20 mouse cellular contexts compared by ENCODE assay signal in genomic region chr1:187250741-187251262, GRCm38 (mm10). TPM values are rescaled to one million over a fixed set of nuclear protein-coding genes. Genes with fewer than 3 reads are reported as not detected.
DNase-seq lines count a peak whose midpoint lies in the region; ATAC-seq and TF ChIP-seq lines count a peak whose summit lies in the region.
"Had no signal": no experiment of that assay in that cellular context is flagged by ENCODE, and none has a peak within 500 bp of the region (broad histone marks: within the 10 kb centered on the region; RNA-seq: fewer than 3 reads in every experiment).

No protein-coding gene starts in this region.

- no peak overlapping the region for H3K4me2 ChIP-seq in hindbrain, embryonic 15.5 days
- no peak overlapping the region for H3K4me2 ChIP-seq in hindbrain, embryonic 14.5 days (replicated peaks)
- no peak overlapping the region for H3K4me2 ChIP-seq in liver, embryonic 11.5 days
- no peak overlapping the region for H3K4me2 ChIP-seq in liver, embryonic 12.5 days
- H3K4me2 ChIP-seq: hindbrain, embryonic 13.5 days; stomach, embryonic 15.5 days had no signal

- no peak for DNase-seq in hindbrain, embryonic 14.5 days (ENCODE audit: low spot score)
- no peak for DNase-seq in liver, embryonic 11.5 days (ENCODE audit: low spot score)
- DNase-seq in ES-E14 (ENCODE audit: low read depth, low spot score) (peak; percentile 6), ZHBTc4 (ENCODE audit: low read depth, low spot score) (peak; percentile 56)
- DNase-seq in spleen, postnatal 4 days (ENCODE audit: low spot score in 2 of 2), result no peak
- DNase-seq: adrenal gland, adult 2 months; cerebellum, postnatal 10 days; kidney, adult 2 months; kidney, postnatal 25 days; left cerebral cortex, postnatal 4 days; liver, postnatal 0 days; lung, postnatal 4 days; spleen, adult 18-20 months; thymus, postnatal 14 days had no signal

- in situ Hi-C loops in ES-E14 (cut with MboI; ENCODE audit: low sequenced_read_pairs in 2 of 2, unreplicated experiment in 2 of 2), result no loop called here

- no peaks in the 10 kb centered on the region for H3K36me3 ChIP-seq in hindbrain, embryonic 15.5 days
- no peaks in the 10 kb centered on the region for H3K36me3 ChIP-seq in hindbrain, embryonic 14.5 days (replicated peaks; ENCODE audit: control insufficient read depth, insufficient read depth)
- H3K36me3 ChIP-seq in liver, embryonic 11.5 days (ENCODE audit: control insufficient read depth, insufficient read depth, low read length), result no peaks in the 10 kb centered on the region
- no peaks in the 10 kb centered on the region for H3K36me3 ChIP-seq in liver, embryonic 12.5 days
- H3K36me3 ChIP-seq in ES-E14 (ENCODE audit: control insufficient read depth, insufficient read depth, low read length, poor library complexity, severe bottlenecking), result no peaks in the 10 kb centered on the region
- H3K36me3 ChIP-seq: hindbrain, embryonic 13.5 days; stomach, embryonic 15.5 days had no signal

- 100% methylated on average over 1 of the region's 1 CpGs for WGBS in hindbrain, embryonic 15.5 days
- 87% methylated on average over 1 of the region's 1 CpGs for WGBS in hindbrain, embryonic 14.5 days
- 76% methylated on average over 1 of the region's 1 CpGs for WGBS in liver, embryonic 11.5 days
- 59% methylated on average over 1 of the region's 1 CpGs for WGBS in liver, embryonic 12.5 days (ENCODE audit: insufficient replicate concordance)

- H3K4me3 ChIP-seq in hindbrain, embryonic 15.5 days, result no peak overlapping the region
- no peak overlapping the region for H3K4me3 ChIP-seq in hindbrain, embryonic 14.5 days (replicated peaks; ENCODE audit: low read length)
- H3K4me3 ChIP-seq in liver, embryonic 11.5 days (ENCODE audit: low read depth, low read length), result no peak overlapping the region
- no peak overlapping the region for H3K4me3 ChIP-seq in liver, embryonic 12.5 days
- H3K4me3 ChIP-seq in ES-E14 (ENCODE audit: insufficient read depth in 1 of 2, low read depth in 1 of 2, low read length in 2 of 2, poor library complexity in 1 of 2, severe bottlenecking in 1 of 2), result no peak overlapping the region
- H3K4me3 ChIP-seq: hindbrain, embryonic 13.5 days; stomach, embryonic 15.5 days had no signal

- no peaks in the 10 kb centered on the region for H3K4me1 ChIP-seq in hindbrain, embryonic 15.5 days (replicated peaks)
- no peaks in the 10 kb centered on the region for H3K4me1 ChIP-seq in hindbrain, embryonic 14.5 days (replicated peaks; ENCODE audit: control insufficient read depth, insufficient read depth, low read length)
- no peaks in the 10 kb centered on the region for H3K4me1 ChIP-seq in liver, embryonic 11.5 days (replicated peaks; ENCODE audit: control insufficient read depth, insufficient read depth, low read length)
- H3K4me1 ChIP-seq in liver, embryonic 12.5 days, result no peaks in the 10 kb centered on the region
- no peaks in the 10 kb centered on the region for H3K4me1 ChIP-seq in ES-E14 (ENCODE audit: control insufficient read depth in 2 of 2, insufficient read depth in 2 of 2, low read length in 2 of 2, poor library complexity in 1 of 2)
- H3K4me1 ChIP-seq: hindbrain, embryonic 13.5 days; stomach, embryonic 15.5 days had no signal

- peak; percentile 45; the same call in 1 of the 2 replicates for ATAC-seq in hindbrain, embryonic 15.5 days (ENCODE audit: low FRiP score, low read depth)
- no peak for ATAC-seq in hindbrain, embryonic 14.5 days (ENCODE audit: low FRiP score)
- peak; percentile 23; the same call in 1 of the 2 replicates for ATAC-seq in liver, embryonic 11.5 days (replicated peaks; ENCODE audit: low FRiP score)
- no peak for ATAC-seq in liver, embryonic 12.5 days
- ATAC-seq: liver, postnatal 0 days; midbrain, embryonic 16.5 days had no signal

- no peaks in the 10 kb centered on the region for H3K27me3 ChIP-seq in hindbrain, embryonic 15.5 days
- H3K27me3 ChIP-seq in hindbrain, embryonic 14.5 days (ENCODE audit: control insufficient read depth, insufficient read depth, low read length), result no peaks in the 10 kb centered on the region
- no peaks in the 10 kb centered on the region for H3K27me3 ChIP-seq in liver, embryonic 11.5 days (replicated peaks; ENCODE audit: control insufficient read depth, insufficient read depth, low read length)
- H3K27me3 ChIP-seq in liver, embryonic 12.5 days (replicated peaks), result no peaks in the 10 kb centered on the region
- H3K27me3 ChIP-seq: hindbrain, embryonic 13.5 days; stomach, embryonic 15.5 days had no signal

- H3K9me3 ChIP-seq in hindbrain, embryonic 15.5 days, result no peaks in the 10 kb centered on the region
- no peaks in the 10 kb centered on the region for H3K9me3 ChIP-seq in hindbrain, embryonic 14.5 days (ENCODE audit: control insufficient read depth, low read length)
- H3K9me3 ChIP-seq in liver, embryonic 11.5 days (ENCODE audit: control insufficient read depth, low read length), result no peaks in the 10 kb centered on the region
- no peaks in the 10 kb centered on the region for H3K9me3 ChIP-seq in liver, embryonic 12.5 days (replicated peaks)
- no peaks in the 10 kb centered on the region for H3K9me3 ChIP-seq in ES-E14 (ENCODE audit: control insufficient read depth, insufficient read depth, low read depth, low read length)
- H3K9me3 ChIP-seq: hindbrain, embryonic 13.5 days; stomach, embryonic 15.5 days had no signal

- H3K27ac ChIP-seq in hindbrain, embryonic 15.5 days (replicated peaks), result no peak overlapping the region
- H3K27ac ChIP-seq in hindbrain, embryonic 14.5 days, result no peak overlapping the region
- no peak overlapping the region for H3K27ac ChIP-seq in liver, embryonic 11.5 days (ENCODE audit: low read depth, low read length)
- H3K27ac ChIP-seq in liver, embryonic 12.5 days, result no peak overlapping the region
- no peak overlapping the region for H3K27ac ChIP-seq in ES-E14 (ENCODE audit: insufficient read depth, low read depth, low read length, poor library complexity, severe bottlenecking)
- H3K27ac ChIP-seq: hindbrain, embryonic 13.5 days; stomach, embryonic 15.5 days had no signal

- H3K9ac ChIP-seq in hindbrain, embryonic 15.5 days, result no peak overlapping the region
- no peak overlapping the region for H3K9ac ChIP-seq in hindbrain, embryonic 14.5 days
- no peak overlapping the region for H3K9ac ChIP-seq in liver, embryonic 11.5 days (ENCODE audit: low read depth, low read length)
- H3K9ac ChIP-seq in liver, embryonic 12.5 days, result no peak overlapping the region
- H3K9ac ChIP-seq in ES-E14 (ENCODE audit: insufficient read depth, low read depth, low read length, poor library complexity, severe bottlenecking), result no peak overlapping the region
- H3K9ac ChIP-seq: hindbrain, embryonic 13.5 days; liver, postnatal 0 days; stomach, embryonic 15.5 days had no signal

TF ChIP-seq in ES-E14, 5 proteins besides CTCF, POLR2A, EP300 and RAD21:
- no peak for TF ChIP-seq MAFK (IDR thresholded peaks at IDR 0.05; ENCODE audit: insufficient read depth, low read depth, low read length)
- TF ChIP-seq HCFC1 (IDR thresholded peaks at IDR 0.05; ENCODE audit: borderline replicate concordance, insufficient read depth, low read length), result no peak
- TF ChIP-seq ZNF384 (IDR thresholded peaks at IDR 0.05; ENCODE audit: low read depth, low read length), result no peak
- TF ChIP-seq CHD2 (IDR thresholded peaks at IDR 0.05; ENCODE audit: low read depth, low read length), result no peak
- TF ChIP-seq ZC3H11A (IDR thresholded peaks at IDR 0.05; ENCODE audit: borderline replicate concordance, low read depth, low read length), result no peak

RNA-seq across cellular contexts. Expression of gene Gpatch2, which starts 35.5 kb away (rescaled TPM):
- polyA plus RNA-seq in hindbrain, embryonic 15.5 days (2015; fragmentation: Nextera tagmentation; extraction: Ambion mirVana), result 15.2 and 17.0 TPM in 2 replicates
- 17.3 and 17.5 TPM in 2 replicates for polyA plus RNA-seq in hindbrain, embryonic 14.5 days (2014; fragmentation: Nextera tagmentation; extraction: Ambion mirVana)
- 15.2 and 15.3 TPM in 2 replicates for polyA plus RNA-seq in liver, embryonic 11.5 days (2014; fragmentation: Nextera tagmentation; extraction: Ambion mirVana)
- polyA plus RNA-seq in liver, embryonic 12.5 days (2016; fragmentation: Nextera tagmentation; extraction: Ambion mirVana), result 8.4 and 9.8 TPM in 2 replicates
- total RNA-seq in ES-E14 (2012; rRNA removed), result 22.4 and 29.6 TPM in 2 replicates

RNA-seq across cellular contexts. Expression of gene Spata17, which starts 35.5 kb away (rescaled TPM):
- polyA plus RNA-seq in hindbrain, embryonic 15.5 days (2015; fragmentation: Nextera tagmentation; extraction: Ambion mirVana), result 1.9 and 2.9 TPM in 2 replicates
- 0.97 and 2.8 TPM in 2 replicates for polyA plus RNA-seq in hindbrain, embryonic 14.5 days (2014; fragmentation: Nextera tagmentation; extraction: Ambion mirVana)
- 0.59 and 0.62 TPM in 2 replicates for polyA plus RNA-seq in liver, embryonic 11.5 days (2014; fragmentation: Nextera tagmentation; extraction: Ambion mirVana)
- 0.32 and 0.35 TPM in 2 replicates for polyA plus RNA-seq in liver, embryonic 12.5 days (2016; fragmentation: Nextera tagmentation; extraction: Ambion mirVana)
- 0.26 and 0.36 TPM in 2 replicates for total RNA-seq in ES-E14 (2012; rRNA removed)
- total RNA-seq: MEL had no signal

Comparison
In these comparisons a context has a peak if more than half of its experiments do, and no peak if none do; other contexts are left out.
1. ATAC-seq: peak in hindbrain, embryonic 15.5 days (single experiment) and liver, embryonic 11.5 days (single experiment); none in hindbrain, embryonic 14.5 days (single experiment) and liver, embryonic 12.5 days (single experiment).
2. DNase-seq: peak in ES-E14 (single experiment) and ZHBTc4 (single experiment); none in hindbrain, embryonic 14.5 days (single experiment), liver, embryonic 11.5 days (single experiment) and spleen, postnatal 4 days (0 of 2).